Mouse (Mus musculus) bone marrow macrophage, adult 2 months (primary cell): Measurements from ENCODE around the gene En2.

Experiments
- CTCF ChIP-seq: IDR thresholded peaks from 2 replicates; pipeline ENCODE4 v1.5.1; 2012; ENCODE audit warnings: low read depth, mild to moderate bottlenecking, low read length, moderate library complexity
- POLR2A ChIP-seq: IDR thresholded peaks from 2 replicates; pipeline ENCODE4 v1.6.1; 2012; ENCODE audit warnings: mild to moderate bottlenecking, low read depth, low read length, borderline replicate concordance

DNA sequence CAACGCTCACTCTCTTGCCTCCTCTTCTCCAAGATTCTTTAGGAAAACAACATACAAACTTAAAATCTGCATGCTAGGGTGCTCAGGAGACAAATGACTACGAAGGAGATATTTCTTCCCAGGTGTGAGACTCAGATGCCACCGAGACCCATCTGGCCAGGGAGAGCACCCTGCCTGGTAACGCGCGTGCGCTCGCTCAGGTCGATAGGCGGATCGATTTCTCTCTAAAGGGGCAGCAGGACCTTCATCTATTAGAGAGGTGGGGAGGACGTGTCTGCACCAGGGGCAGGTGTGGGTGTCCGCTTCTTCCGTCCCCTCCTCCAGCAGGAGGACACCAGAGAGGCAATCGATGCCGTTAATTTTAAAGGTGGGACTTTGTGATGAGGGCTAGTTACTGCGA is 7.7 kb upstream of the En2 start:
- TF ChIP-seq CTCF: no peak
- TF ChIP-seq POLR2A: no peak
